Mouse (Mus musculus) duodenum, adult 2 months (tissue): ENCODE results near the gene Olfr110. TPM values are rescaled to one million over a fixed set of nuclear protein-coding genes. Genes with fewer than 3 reads are reported as not detected.

Experiments
- polyA plus RNA-seq: library from polyadenylated mRNA; depleted of rRNA; stranded (reverse); fragments of >200 nt; gene quantifications from 2 replicates; pipeline ENCODE4 v1.2.3, GENCODE M21; 2012; ENCODE audit warnings: low replicate concordance; rRNA removed

The Olfr110 gene
- not detected in 2 replicates for polyA plus RNA-seq

GRCm38 (mm10) chr17:37491930-37492518 lies at the start of gene Olfr110:
TSS of gene Olfr110 (plus strand) at chr17:37492468.

GRCm38 (mm10) chr17:37445180-37445579 lies 47.1 kb upstream of the Olfr110 start, which contains the start of gene Olfr108:
TSS of gene Olfr108 (plus strand) at chr17:37445480.

GRCm38 (mm10) chr17:37458616-37459015 lies 33.7 kb upstream of the Olfr110 start, which contains the start of gene Olfr109:
TSS of gene Olfr109 (plus strand) at chr17:37458916.

GRCm38 (mm10) chr17:37483452-37483851 lies 8.8 kb upstream of the Olfr110 start, which contains the start of gene H2-M2:
TSS of gene H2-M2 (minus strand) at chr17:37483552.

GRCm38 (mm10) chr17:37507730-37508129 lies 15.5 kb downstream of the Olfr110 start, which contains the start of gene Olfr111:
TSS of gene Olfr111 (plus strand) at chr17:37508030.

Other genes starting within 250 kb of the Olfr110 start
- not detected in 2 replicates for gene Olfr98, start 228.7 kb upstream of the Olfr110 start, polyA plus RNA-seq
- 2.7 and 3.5 TPM in 2 replicates for gene H2-M3, start 222.2 kb upstream of the Olfr110 start, polyA plus RNA-seq
- not detected in 2 replicates for gene Olfr99, start 209.0 kb upstream of the Olfr110 start, polyA plus RNA-seq
- gene Olfr101, start 188.2 kb upstream of the Olfr110 start, polyA plus RNA-seq = not detected in 2 replicates
- not detected in 2 replicates for gene Olfr102, start 175.4 kb upstream of the Olfr110 start, polyA plus RNA-seq
- not detected in 2 replicates for gene Olfr103, start 152.8 kb upstream of the Olfr110 start, polyA plus RNA-seq
- not detected in 2 replicates for gene Olfr104-ps, start 132.9 kb upstream of the Olfr110 start, polyA plus RNA-seq
- gene Olfr105-ps, start 113.4 kb upstream of the Olfr110 start, polyA plus RNA-seq = not detected in 2 replicates
- gene Olfr106-ps, start 102.1 kb upstream of the Olfr110 start, polyA plus RNA-seq = not detected in 2 replicates
- not detected in 2 replicates for gene Olfr107, start 93.2 kb upstream of the Olfr110 start, polyA plus RNA-seq
- not detected in 2 replicates for gene Olfr108, start 47.0 kb upstream of the Olfr110 start, polyA plus RNA-seq
- not detected in 2 replicates for gene Olfr109, start 33.6 kb upstream of the Olfr110 start, polyA plus RNA-seq
- gene H2-M2, start 8.9 kb upstream of the Olfr110 start, polyA plus RNA-seq = 0.08 TPM in 1 of 2 replicates, not detected in the other
- gene Olfr111, start 15.6 kb downstream of the Olfr110 start, polyA plus RNA-seq = not detected in 2 replicates
- gene Olfr112, start 77.0 kb downstream of the Olfr110 start, polyA plus RNA-seq = not detected in 2 replicates
- gene Olfr113, start 85.2 kb downstream of the Olfr110 start, polyA plus RNA-seq = not detected in 2 replicates
- not detected in 2 replicates for gene Olfr114, start 100.3 kb downstream of the Olfr110 start, polyA plus RNA-seq
- gene Olfr115, start 134.6 kb downstream of the Olfr110 start, polyA plus RNA-seq = not detected in 2 replicates
- gene Olfr116, start 134.7 kb downstream of the Olfr110 start, polyA plus RNA-seq = not detected in 2 replicates
- not detected in 2 replicates for gene Olfr117, start 171.3 kb downstream of the Olfr110 start, polyA plus RNA-seq
- not detected in 2 replicates for gene Olfr118, start 174.5 kb downstream of the Olfr110 start, polyA plus RNA-seq
- not detected in 2 replicates for gene Olfr119, start 204.1 kb downstream of the Olfr110 start, polyA plus RNA-seq
- not detected in 2 replicates for gene Olfr120, start 229.3 kb downstream of the Olfr110 start, polyA plus RNA-seq